Mouse (Mus musculus) thymus, postnatal 25 days (tissue): ENCODE results near the gene Emd.
"Not testable (repeated sequence)": the region's sequence is repeated elsewhere in the genome, so short reads cannot be mapped to it uniquely, and the experiment has no call there.

Experiments
- DNase-seq: peaks from one replicate; pipeline ENCODE4 v3.0.0; 2022

Emd gene

GRCm38 (mm10) chrX:74254153-74254887, at the start of gene Emd:
Gene Emd, plus strand, starts transcription at chrX:74254687.
- DNase-seq, result peak; percentile 78

DNA sequence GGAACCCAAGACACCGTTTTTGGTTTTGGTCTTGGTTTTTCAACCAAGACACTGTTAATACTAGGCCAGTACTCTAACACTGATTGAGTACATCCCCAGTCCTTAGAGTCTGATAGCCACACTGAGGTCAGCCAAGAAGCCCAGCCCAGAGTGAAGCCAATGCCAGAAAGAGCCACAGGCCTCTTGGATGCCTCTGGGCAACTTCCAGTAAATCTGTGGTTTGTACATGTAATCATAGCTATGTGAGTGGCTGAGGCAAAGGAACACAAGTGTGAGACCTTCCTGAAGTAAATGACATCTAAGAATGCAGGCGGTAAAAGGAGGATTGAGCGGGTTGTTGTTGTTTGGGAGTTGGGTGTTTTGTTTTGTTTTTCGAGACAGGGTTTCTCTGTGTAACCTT, 36.0 kb upstream of the Emd start:
- DNase-seq, result no peak

GRCm38 (mm10) chrX:74219449-74219848, 35.0 kb upstream of the Emd start:
- no peak for DNase-seq

DNA sequence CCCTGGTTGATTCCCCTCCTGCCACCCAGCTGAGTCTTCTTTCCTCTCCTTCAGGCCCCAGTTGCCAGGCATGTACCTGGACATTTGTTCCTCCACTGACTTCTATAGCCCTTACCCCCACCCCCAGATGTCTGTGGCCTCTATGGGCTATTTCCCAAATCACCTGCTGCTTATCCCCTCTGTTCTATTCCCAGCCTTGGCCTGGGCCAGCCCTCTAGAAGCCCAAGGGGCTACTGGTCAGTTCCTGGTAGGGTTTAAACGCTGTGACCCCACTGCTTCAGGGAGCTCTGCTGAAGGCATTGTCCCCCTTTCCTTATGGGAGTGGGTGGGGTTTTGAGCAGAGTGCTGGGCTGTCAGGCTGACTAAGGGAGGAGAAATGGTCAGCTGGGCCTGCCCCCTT, 34.4 kb upstream of the Emd start:
- DNase-seq, result not testable (repeated sequence)

DNA sequence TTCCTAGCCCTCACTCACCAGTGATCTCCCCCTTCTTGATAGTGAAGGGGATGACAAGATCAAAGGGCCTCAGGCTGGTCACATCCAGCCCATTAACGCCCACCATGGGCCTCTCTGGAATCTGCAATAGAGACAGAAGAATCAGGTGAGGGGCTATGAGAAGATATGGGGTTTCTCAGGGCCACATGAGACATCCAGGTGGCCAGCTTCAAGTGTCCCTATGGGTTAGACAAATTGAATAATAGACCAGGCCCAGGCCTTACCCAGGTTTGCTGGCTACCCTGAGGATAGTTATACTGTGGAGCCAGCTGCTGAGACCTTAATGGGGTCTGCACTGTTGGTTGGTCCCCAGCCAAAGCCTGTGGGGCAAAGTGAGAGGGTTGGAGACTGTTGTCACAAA, 24.4 kb upstream of the Emd start:
- DNase-seq, result no peak

DNA sequence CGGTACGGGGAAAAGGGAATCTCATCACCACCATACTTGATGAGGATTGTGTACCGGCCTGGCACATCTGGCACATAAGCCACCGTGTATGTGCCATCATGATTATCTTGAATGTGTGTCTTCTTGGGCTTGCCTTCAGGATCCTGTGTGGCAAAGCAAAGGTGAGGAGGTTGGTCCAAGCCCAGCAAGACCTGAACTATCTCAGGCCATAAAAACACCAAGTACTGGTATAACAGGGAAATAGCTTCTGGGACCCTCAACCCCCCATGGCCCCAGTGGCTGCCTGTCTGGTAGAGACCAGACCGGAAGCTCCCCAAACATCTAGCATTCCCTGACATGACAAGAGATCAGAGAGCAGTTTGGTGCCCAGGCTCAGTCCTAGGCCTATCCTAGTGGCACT, 21.3 kb upstream of the Emd start:
- DNase-seq, result no peak

DNA sequence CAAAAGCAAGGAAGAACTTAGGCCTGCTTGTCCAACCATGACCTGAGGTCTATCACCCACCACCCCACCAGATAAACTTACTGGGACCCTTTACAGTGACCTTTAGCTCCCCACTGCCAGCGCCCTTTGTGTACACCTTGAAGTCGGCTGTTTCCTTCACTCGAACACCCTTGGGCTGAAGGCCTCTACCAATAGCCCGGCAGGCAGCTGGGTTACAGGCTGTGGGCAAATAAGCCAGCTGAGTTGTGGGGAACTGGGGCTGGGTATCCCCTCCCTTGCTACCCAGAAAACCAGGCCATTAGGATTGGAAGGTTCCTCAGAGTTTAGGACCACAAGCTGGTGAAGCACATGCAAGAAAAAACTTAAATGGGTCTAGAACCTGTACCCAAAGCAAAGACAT, 14.2 kb upstream of the Emd start:
- DNase-seq, result no peak

DNA sequence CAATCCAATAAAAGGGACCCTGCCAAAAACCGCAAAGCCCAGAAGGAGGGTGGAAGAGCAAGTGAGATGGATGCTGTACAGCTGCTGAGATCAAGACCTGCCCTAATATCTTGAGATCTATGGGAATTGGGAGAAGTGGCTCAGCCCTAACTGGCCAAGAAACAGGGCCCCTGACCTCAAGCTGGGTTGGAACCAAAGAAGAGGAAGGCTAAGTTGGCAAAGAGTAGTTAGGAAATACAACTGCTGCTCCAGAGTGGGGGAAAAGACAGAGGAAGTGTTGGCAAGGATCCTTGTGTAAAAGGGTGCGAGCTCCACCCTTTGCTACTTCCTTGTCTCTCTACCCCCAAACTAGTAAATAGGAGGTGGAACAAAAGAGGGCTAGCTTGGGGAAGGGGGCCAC, 11.1 kb upstream of the Emd start:
- DNase-seq, result no peak

DNA sequence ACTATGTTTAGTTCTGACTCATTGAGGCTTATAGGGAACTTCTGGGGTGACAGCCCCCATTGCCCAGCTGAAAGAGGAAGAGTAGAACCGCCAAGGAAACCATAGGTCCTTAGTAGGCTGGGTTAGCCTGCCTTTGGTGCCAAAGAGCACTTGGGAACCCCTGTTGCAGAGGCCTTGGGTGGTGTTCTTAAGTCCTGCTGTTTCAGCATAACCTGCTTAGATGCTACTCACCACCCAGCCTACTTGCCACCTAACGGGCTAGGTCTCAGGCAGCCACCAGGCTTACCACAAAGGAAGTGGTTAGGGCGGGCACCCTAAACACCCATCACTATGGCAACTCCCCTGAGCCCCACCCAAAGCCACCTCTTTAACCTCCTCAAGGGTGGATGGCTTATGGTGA, 10.7 kb upstream of the Emd start:
- peak; percentile 80 for DNase-seq

- peak; percentile 70 for DNase-seq
These were observed 9.8 kb upstream of the Emd start for GRCm38 (mm10) chrX:74244614-74245083.

GRCm38 (mm10) chrX:74245107-74245506, 9.4 kb upstream of the Emd start:
- DNase-seq, result no peak

DNA sequence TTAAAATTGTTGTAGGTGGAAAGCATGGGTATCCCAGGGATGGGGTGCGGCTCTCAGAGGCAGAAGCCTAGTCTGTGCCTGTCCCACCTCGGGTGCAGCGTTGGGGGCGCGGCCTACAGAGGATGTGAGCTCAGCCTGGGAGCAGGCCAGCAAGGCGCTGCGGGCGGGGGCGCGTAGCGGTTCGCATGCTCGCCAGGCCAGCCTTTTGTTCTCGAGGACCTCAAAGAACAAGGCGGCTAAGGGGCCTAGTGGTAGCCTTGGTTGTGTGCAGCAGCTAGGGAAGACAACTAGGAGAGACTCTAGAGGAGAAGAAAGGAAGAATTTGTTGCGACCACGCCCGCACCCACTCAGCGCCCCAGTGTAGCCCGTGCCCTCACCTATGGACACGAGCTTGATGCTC, 8.8 kb upstream of the Emd start:
- DNase-seq, result peak; percentile 70

GRCm38 (mm10) chrX:74246213-74246681, 8.2 kb upstream of the Emd start:
- peak; percentile 84 for DNase-seq

DNA sequence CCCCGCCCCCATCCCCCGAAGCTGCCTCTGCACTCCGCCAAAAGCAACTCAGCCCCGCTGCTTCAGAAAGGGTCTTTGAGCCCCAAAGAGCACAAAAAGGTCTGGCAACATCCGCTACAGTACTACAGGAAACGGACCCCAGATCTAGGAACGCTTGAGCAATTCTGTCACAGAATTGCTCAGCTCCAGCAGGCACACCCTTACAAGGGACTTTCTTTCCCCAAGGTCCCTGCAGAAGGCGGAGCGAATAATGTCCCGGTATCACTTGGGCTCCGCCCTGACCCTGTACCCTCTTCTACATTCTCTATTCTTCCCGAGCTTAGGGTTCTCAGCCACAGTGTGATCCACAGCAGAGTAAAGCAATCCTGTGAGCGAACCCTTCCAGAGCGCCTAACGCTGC, 7.8 kb upstream of the Emd start:
- DNase-seq, result no peak

DNA sequence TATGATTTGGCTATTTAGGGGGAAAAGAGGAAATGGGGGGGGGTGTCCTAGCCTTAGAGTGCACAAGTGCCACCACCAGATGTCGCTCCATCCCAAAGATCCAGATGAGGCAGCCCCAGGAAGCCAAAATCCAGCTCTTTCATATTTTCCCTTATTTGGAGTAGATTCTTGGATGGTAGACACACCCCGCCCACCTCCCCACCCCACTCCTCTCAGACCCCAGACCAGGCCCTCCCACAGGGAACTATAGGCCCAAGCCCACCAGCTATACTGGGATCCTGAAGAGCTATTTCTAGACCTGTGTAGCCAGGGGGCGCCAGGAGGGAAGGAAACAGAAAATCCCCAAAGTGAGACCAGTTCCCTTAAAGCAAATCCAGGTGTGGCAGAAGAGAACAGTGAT, 5.8 kb upstream of the Emd start:
- peak; percentile 74 for DNase-seq

- peak; percentile 66 for DNase-seq
These were observed 4.9 kb upstream of the Emd start, which contains the start of gene Flna for GRCm38 (mm10) chrX:74249615-74250014. Gene Flna, minus strand, starts transcription at chrX:74249820.

DNA sequence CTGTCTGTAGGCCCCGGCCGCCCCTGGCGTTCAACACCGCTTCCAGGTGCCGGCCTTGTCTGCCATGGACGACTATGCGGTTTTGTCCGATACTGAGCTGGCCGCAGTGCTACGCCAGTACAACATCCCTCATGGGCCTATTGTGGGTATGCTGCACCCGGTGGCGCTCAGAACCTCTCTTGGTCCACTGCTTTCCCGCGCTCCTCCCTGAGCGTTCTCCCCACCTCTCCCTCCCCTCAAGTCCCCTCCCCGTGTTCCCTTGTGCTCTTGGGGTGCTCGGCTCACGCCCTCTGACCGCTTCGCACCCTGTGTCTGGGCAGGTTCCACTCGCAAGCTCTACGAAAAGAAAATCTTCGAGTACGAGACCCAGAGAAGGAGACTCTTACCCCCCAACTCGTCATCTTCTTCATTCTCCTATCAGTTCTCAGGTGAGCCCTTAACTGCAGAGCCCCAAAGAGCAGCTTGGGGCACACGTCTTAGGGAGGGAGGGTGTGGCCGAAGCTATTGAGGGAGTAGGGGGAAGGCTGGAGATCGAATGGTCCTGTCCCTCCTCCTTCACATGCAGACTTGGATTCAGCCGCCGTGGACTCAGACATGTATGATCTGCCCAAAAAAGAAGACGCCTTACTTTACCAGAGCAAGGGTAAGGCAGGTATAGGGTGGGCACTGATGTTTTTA, 540 bp downstream of the Emd start:
- no peak for DNase-seq

DNA sequence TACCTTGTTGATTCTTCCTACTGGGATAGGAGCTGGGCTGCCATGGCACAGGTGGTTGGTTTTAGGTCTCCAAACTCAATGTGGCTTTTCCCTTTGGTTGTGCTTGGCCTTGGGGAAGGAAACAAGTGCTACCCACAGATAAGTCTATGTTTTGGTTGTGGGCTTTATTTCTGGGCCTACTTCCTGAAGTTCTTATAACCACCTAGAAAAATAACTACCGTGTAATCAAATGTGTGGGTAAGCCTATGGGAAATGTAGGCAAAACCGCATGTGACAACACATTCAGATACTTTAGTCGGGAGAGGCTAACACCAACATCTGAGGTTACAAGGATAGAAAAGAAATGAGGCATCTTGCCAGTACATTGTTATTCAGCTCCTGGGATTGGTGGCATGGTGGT, 3.3 kb downstream of the Emd start:
- no peak for DNase-seq

DNA sequence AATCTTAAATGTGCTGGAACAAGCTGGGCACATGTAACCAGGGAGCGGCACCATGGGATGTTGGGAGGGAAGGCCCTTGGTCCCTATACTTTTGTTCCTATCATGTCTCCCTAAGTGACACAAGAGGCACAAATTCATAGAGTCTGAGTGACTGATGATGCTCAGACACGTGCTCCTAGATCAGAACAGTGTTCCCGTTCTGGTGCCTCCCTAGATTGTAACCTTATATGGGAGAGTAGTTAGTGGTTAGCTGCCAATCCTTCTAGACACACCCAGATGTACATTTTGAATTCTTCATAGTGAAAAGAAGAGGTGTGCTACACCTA, 15.2 kb downstream of the Emd start:
- DNase-seq, result no peak

DNA sequence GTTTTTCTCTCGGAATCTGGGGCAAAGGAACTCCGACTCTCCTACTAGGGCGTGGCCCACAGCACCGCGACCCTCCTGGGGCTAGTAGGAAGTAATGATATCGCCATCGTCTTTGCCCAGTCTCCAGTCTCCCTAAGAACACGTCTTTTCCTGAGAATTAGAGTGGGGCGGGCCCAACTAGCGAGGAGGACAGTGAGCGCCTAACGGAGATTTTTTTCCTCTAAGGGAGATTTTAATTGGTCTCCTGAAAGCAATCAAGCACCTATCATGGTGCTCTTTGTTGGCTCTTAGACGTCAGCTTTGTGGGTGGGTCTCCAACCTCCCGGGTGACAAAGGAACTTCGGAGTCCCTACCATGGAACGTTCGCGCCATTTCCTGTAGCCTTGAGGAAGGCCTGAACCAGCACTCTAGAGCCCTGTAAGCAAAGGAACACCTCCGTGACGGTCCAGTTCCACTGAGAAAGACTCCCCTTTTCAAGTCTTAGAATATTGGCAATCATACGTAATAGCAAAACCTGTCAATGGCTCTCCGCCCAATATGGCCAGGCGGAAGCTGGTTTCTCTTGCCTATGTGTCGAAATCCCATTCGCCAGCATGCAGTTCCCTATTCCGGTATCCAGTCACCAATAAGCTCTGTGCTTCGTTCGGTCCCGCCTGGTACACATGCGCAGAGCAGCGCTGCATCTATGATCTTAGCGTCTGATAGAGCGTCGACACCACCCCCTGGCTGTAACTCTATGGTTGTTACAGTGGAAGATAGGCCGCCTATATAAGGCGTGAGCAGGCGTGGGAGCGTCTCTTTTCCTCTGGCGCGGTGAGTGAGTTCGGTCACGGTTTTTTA, 15.8 kb downstream of the Emd start, which contains the start of gene Rpl10:
Rpl10 (plus strand) TSS at position 751 of the 840 bp plus-strand sequence.
- DNase-seq, result peak; percentile 88

DNA sequence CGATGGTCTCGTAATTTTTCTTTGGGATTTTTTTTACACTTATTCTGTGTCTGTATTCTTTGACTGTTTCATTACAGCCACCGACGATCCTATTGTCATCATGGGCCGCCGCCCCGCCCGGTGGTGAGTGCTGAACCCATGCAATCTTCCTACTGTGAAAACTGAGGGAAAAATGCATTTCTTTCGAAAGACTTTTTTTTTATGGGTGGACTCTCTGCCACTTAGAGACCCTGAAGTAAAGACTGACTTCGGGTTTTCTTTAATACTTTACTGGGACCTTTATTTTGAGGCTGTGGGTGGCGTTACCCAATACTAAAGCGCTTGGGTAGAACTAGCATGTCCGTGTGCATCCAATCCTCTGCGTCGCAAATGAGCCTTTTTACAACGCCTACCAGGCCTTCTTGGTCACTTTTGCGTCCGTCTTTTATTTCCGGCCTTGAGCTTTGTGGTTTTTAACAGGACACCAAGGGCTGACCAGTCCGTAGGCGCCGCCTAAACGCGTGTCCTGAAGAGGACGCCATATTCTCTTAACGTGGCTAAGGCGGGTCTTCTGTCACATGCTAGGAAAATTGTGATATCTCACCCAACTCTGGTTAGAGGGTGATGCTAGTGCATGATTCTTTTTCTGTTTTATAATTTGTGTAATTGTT, 16.5 kb downstream of the Emd start:
- peak; percentile 18 for DNase-seq

- DNase-seq, result no peak
These were observed 19.2 kb downstream of the Emd start for GRCm38 (mm10) chrX:74273422-74274322.
